Mouse (Mus musculus) left cerebral cortex, adult 18-20 months (tissue): ENCODE measurements at regions not wholly inside any gene's neighbourhood (a gene's known extent, or its start where the extent isn't known, plus 50 kb on each side); places are given as distances from the start of the nearest gene placed in this dataset.

Experiments used
- DNase-seq, 2 experiments: peaks; one replicate each; pipeline ENCODE4 v3.0.0; 2021 to 2022; ENCODE audit warnings: low spot score in 2 of 2, mixed read lengths in 1 of 2

- DNase-seq, result peak; percentile 82 to 87
Measured at GRCm38 (mm10) chr1:34738386-34739067, 104.3 kb downstream of the Fam168b start.

- DNase-seq, result no peak
Measured at GRCm38 (mm10) chr1:34739621-34740020, 103.2 kb downstream of the Fam168b start.

GRCm38 (mm10) chr1:34740891-34741290, 102.0 kb downstream of the Fam168b start:
- no peak for DNase-seq

- no peak for DNase-seq
Measured at GRCm38 (mm10) chr1:34742234-34742633, 100.6 kb downstream of the Fam168b start.

GRCm38 (mm10) chr1:34745881-34746280, 97.0 kb downstream of the Fam168b start:
- DNase-seq, result no peak

GRCm38 (mm10) chr1:34749161-34750040, 93.5 kb downstream of the Fam168b start:
- DNase-seq, result peak; percentile 19 to 43

GRCm38 (mm10) chr1:34750061-34751054, 92.5 kb downstream of the Fam168b start:
- peak; percentile 18 to 52 for DNase-seq

- DNase-seq, result peak in 1 of 2 experiments; percentile 5
Measured at GRCm38 (mm10) chr1:34751128-34751527, 91.7 kb downstream of the Fam168b start.

GRCm38 (mm10) chr1:34753581-34753980, 89.3 kb downstream of the Fam168b start:
- peak; percentile 25 to 55 for DNase-seq

- DNase-seq, result no peak
Measured at GRCm38 (mm10) chr1:34760547-34760946, 82.3 kb downstream of the Fam168b start.

GRCm38 (mm10) chr1:34761436-34761835, 81.4 kb downstream of the Fam168b start:
- no peak for DNase-seq

- DNase-seq, result no peak
Measured at GRCm38 (mm10) chr1:34761870-34762269, 81.0 kb downstream of the Fam168b start.
